Mouse (Mus musculus) CD8-positive naive resting alpha-beta T cell, adult 57 days (primary cell): ENCODE measurements around the gene Pdlim3. TPM values are rescaled to one million over a fixed set of nuclear protein-coding genes. Genes with fewer than 3 reads are reported as not detected.

Source experiments
- total RNA-seq: library from RNA; stranded (reverse); gene quantifications from one replicate; pipeline ENCODE4 v1.2.4, GENCODE M21; 2023

Gene Pdlim3
- not detected for total RNA-seq

DNA sequence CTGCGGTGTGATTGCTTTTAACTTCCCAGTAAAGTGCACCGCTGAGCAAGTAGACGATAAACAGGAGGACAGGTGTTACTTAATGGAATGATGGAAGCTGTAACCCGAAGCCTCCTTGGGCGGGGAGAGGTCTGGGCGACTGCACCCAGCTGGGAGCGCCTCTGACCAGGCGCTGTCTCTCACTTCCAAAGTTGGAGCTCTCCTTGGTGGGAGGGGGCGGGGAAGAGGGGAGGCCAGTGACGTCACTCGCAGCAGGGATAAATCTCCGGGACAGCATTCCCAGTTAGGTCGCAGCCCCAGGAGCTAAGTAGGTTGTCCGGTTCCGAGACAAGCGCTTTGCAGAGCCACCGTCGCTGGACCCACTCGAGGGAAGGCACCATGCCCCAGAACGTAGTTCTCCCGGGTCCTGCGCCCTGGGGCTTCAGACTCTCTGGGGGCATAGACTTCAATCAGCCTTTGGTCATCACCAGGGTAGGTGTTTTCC lies at the start of gene Pdlim3:
Pdlim3 (plus strand) TSS at position 260 of the 484 bp plus-strand sequence.

DNA sequence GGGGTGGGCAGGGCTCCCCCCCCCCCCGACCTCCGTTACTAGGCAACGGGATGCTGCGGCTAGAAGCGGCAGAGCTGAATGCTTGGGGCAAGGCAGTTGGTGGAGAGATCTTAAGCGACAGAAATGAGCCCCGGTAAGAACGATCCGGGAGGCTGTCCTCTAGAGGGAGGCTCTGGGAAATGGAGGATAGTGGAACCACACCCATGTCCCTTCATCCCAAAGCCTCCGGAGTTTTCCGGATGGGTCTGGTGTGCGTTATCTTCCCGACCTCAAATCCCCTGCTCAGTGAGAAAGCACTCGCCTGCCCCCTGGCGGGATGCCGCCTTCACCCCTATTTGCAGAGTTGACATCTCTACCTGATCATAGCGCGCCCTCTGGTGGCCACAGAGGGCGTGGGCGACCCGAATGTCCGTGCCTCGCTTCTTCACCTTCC lies 49.3 kb downstream of the Pdlim3 start, which contains the start of gene Ccdc110:
Ccdc110 (plus strand) TSS at position 38 of the 433 bp plus-strand sequence.

Other genes with a start within 250 kb of the Pdlim3 start
- not detected for gene Ccdc110, start 49.2 kb downstream of the Pdlim3 start, total RNA-seq
- 1.7 TPM for gene 1700029J07Rik, start 89.8 kb downstream of the Pdlim3 start, total RNA-seq
- gene Ufsp2, start 90.1 kb downstream of the Pdlim3 start, total RNA-seq = 13.8 TPM
- gene Lrp2bp, start 113.8 kb downstream of the Pdlim3 start, total RNA-seq = not detected
- gene Ankrd37, start 120.2 kb downstream of the Pdlim3 start, total RNA-seq = 7.2 TPM